Mouse (Mus musculus) hindbrain, embryonic 14.5 days (tissue): ENCODE measurements around the gene Hipk4. TPM values are rescaled to one million over a fixed set of nuclear protein-coding genes. Genes with fewer than 3 reads are reported as not detected.

Experiments used
- ATAC-seq: fragments of 200-750 bp; cut with Nextera tagmentation; 2 replicates; pipeline ENCODE4 v1.8.0; 2017; ENCODE audit warnings: moderate number of reproducible peaks, mild to moderate bottlenecking, moderate TSS enrichment, moderate library complexity; ENCODE audit not compliant: low FRiP score
- DNase-seq: peaks from one replicate; pipeline ENCODE4 v3.0.0-alpha.2; 2015; ENCODE audit warnings: low spot score
- H3K27ac ChIP-seq: fragments of 300-500 bp; sonication (generic); 2 replicates; pipeline ENCODE4 v1.5.1; 2014; ENCODE audit warnings: mild to moderate bottlenecking, moderate library complexity
- H3K27me3 ChIP-seq: fragments of 300-500 bp; sonication (generic); 2 replicates; pipeline ENCODE4 v1.6.1; 2014; ENCODE audit warnings: mild to moderate bottlenecking, low read length, mixed read lengths; ENCODE audit not compliant: control insufficient read depth, insufficient read depth
- H3K36me3 ChIP-seq: fragments of 300-500 bp; sonication (generic); replicated peaks from 2 replicates; pipeline ENCODE4 v1.6.1; 2014; ENCODE audit not compliant: control insufficient read depth, insufficient read depth
- H3K4me1 ChIP-seq: fragments of 300-500 bp; sonication (generic); replicated peaks from 2 replicates; pipeline ENCODE4 v1.6.1; 2014; ENCODE audit warnings: antibody characterized with exemption, low read length, mixed read lengths; ENCODE audit not compliant: control insufficient read depth, insufficient read depth
- H3K4me2 ChIP-seq: fragments of 300-500 bp; sonication (generic); replicated peaks from 2 replicates; pipeline ENCODE4 v1.6.1; 2014; ENCODE audit warnings: mild to moderate bottlenecking, moderate library complexity
- H3K4me3 ChIP-seq: fragments of 300-500 bp; sonication (generic); replicated peaks from 2 replicates; pipeline ENCODE4 v1.5.1; 2014; ENCODE audit warnings: mild to moderate bottlenecking, low read length
- H3K9ac ChIP-seq: fragments of 300-500 bp; sonication (generic); 2 replicates; pipeline ENCODE4 v1.6.1; 2014
- H3K9me3 ChIP-seq: fragments of 300-500 bp; sonication (generic); 2 replicates; pipeline ENCODE4 v1.6.1; 2016; ENCODE audit warnings: low read length; ENCODE audit not compliant: control insufficient read depth
- WGBS: fragments of 180-500 bp; shearing (Covaris S2); extraction: QIAGEN DNeasy Blood & Tissue Kit; methylation state at CpG from one replicate; pipeline ENCODE4 v1.1.7; 2014; 5-methylcytosine and 5-hydroxymethylcytosine counted together
- polyA plus RNA-seq: library from polyadenylated mRNA; unstranded; fragments of >200 nt; fragmentation: Nextera tagmentation; extraction: Ambion mirVana; gene quantifications from 2 replicates; pipeline ENCODE4 v1.2.1, GENCODE M21; 2014

Gene Hipk4
- polyA plus RNA-seq, 1 experiment from 2014 or later, result 1.2 TPM

- H3K4me3 ChIP-seq, result peak overlapping the region; percentile 21
- H3K36me3 ChIP-seq, result 0 out of 2 replicates have a peak, but pooled peaks cover 5% of the 10 kb centered on the region
- H3K27me3 ChIP-seq, result no peaks in the 10 kb centered on the region
- no peak overlapping the region for H3K27ac ChIP-seq
- WGBS, result 0% methylated on average over 3 of the region's 12 CpGs
- peak overlapping the region; percentile 56 for H3K4me2 ChIP-seq
- peak overlapping the region; percentile 50 for H3K9ac ChIP-seq
- DNase-seq, result peak; percentile 39
- H3K4me1 ChIP-seq, result 0 out of 2 replicates have a peak, but pooled peaks cover 3% of the 10 kb centered on the region
- peak; percentile 81 for ATAC-seq
- no peaks in the 10 kb centered on the region for H3K9me3 ChIP-seq
Observed at GRCm38 (mm10) chr7:27481627-27481969, 41.5 kb upstream of the Hipk4 start.

GRCm38 (mm10) chr7:27483860-27484259 lies 39.2 kb upstream of the Hipk4 start:
- 83% methylated on average over 4 of the region's 4 CpGs for WGBS
- Histone ChIP-seq H3K27me3 (no peaks in the 10 kb centered on the region), H3K4me2 (no peak overlapping the region), H3K9me3 (no peaks in the 10 kb centered on the region), H3K36me3 (no peaks in the 10 kb centered on the region), H3K4me3 (no peak overlapping the region), H3K27ac (no peak overlapping the region), H3K4me1 (0 out of 2 replicates have a peak, but pooled peaks cover 9% of the 10 kb centered on the region), H3K9ac (no peak overlapping the region)
- no peak for ATAC-seq
- DNase-seq, result no peak

GRCm38 (mm10) chr7:27486102-27486769 lies 36.8 kb upstream of the Hipk4 start:
- no peak overlapping the region for H3K9ac ChIP-seq
- H3K27ac ChIP-seq, result no peak overlapping the region
- no peaks in the 10 kb centered on the region for H3K36me3 ChIP-seq
- DNase-seq, result no peak
- H3K4me3 ChIP-seq, result peak overlapping the region; percentile 53
- no peaks in the 10 kb centered on the region for H3K27me3 ChIP-seq
- WGBS, result 5% methylated on average over 13 of the region's 13 CpGs
- peak overlapping the region; percentile 63 for H3K4me2 ChIP-seq
- no peaks in the 10 kb centered on the region for H3K9me3 ChIP-seq
- ATAC-seq, result 0 out of 2 replicates have a peak, but pooled peaks have one; percentile 0
- H3K4me1 ChIP-seq, result 0 out of 2 replicates have a peak, but pooled peaks cover 9% of the 10 kb centered on the region

- Histone ChIP-seq H3K4me1 (0 out of 2 replicates have a peak, but pooled peaks cover 6% of the 10 kb centered on the region), H3K36me3 (no peaks in the 10 kb centered on the region), H3K27ac (peak within 1 kb of the TSS; percentile 81), H3K9me3 (no peaks in the 10 kb centered on the region), H3K9ac (peak within 1 kb of the TSS; percentile 60), H3K4me2 (peak within 1 kb of the TSS; percentile 63), H3K27me3 (no peaks in the 10 kb centered on the region), H3K4me3 (peak within 1 kb of the TSS; percentile 53)
- DNase-seq (peak; percentile 98), ATAC-seq (peak; percentile 97)
- WGBS, result under 1% methylated on average over 77 of the region's 80 CpGs
Observed at GRCm38 (mm10) chr7:27486770-27487697, 36.0 kb upstream of the Hipk4 start, which contains the start of gene Sertad1. TSS of gene Sertad1 (plus strand) at chr7:27486910.

GRCm38 (mm10) chr7:27487740-27488268 lies 35.3 kb upstream of the Hipk4 start:
- H3K4me1 ChIP-seq, result 0 out of 2 replicates have a peak, but pooled peaks cover 6% of the 10 kb centered on the region
- no peaks in the 10 kb centered on the region for H3K27me3 ChIP-seq
- peak overlapping the region; percentile 60 for H3K9ac ChIP-seq
- H3K4me2 ChIP-seq, result peak overlapping the region; percentile 63
- WGBS, result 3% methylated on average over 13 of the region's 13 CpGs
- H3K36me3 ChIP-seq, result no peaks in the 10 kb centered on the region
- H3K9me3 ChIP-seq, result no peaks in the 10 kb centered on the region
- DNase-seq (no peak), ATAC-seq (no peak)
- H3K27ac ChIP-seq, result peak overlapping the region; percentile 81; the same call in 1 of the 2 replicates
- H3K4me3 ChIP-seq, result peak overlapping the region; percentile 53

GRCm38 (mm10) chr7:27489270-27489869 lies 33.7 kb upstream of the Hipk4 start:
- ATAC-seq, result no peak
- no peaks in the 10 kb centered on the region for H3K27me3 ChIP-seq
- 0 out of 2 replicates have a peak, but pooled peaks cover 6% of the 10 kb centered on the region for H3K4me1 ChIP-seq
- H3K36me3 ChIP-seq, result no peaks in the 10 kb centered on the region
- H3K4me3 ChIP-seq, result no peak overlapping the region
- no peak overlapping the region for H3K27ac ChIP-seq
- 92% methylated on average over 25 of the region's 25 CpGs for WGBS
- H3K9me3 ChIP-seq, result no peaks in the 10 kb centered on the region
- DNase-seq, result no peak
- no peak overlapping the region for H3K4me2 ChIP-seq
- H3K9ac ChIP-seq, result no peak overlapping the region

GRCm38 (mm10) chr7:27490227-27490542 lies 32.9 kb upstream of the Hipk4 start:
- DNase-seq (no peak), ATAC-seq (no peak)
- Histone ChIP-seq H3K4me1 (0 out of 2 replicates have a peak, but pooled peaks cover 6% of the 10 kb centered on the region), H3K4me2 (peak overlapping the region; percentile 48), H3K27me3 (no peaks in the 10 kb centered on the region), H3K9ac (peak overlapping the region; percentile 16; the same call in 1 of the 2 replicates), H3K9me3 (no peaks in the 10 kb centered on the region), H3K36me3 (no peaks in the 10 kb centered on the region), H3K4me3 (peak overlapping the region; percentile 19), H3K27ac (peak overlapping the region; percentile 29; the same call in 1 of the 2 replicates)
- 40% methylated on average over 4 of the region's 4 CpGs for WGBS

GRCm38 (mm10) chr7:27490543-27491329 lies 32.3 kb upstream of the Hipk4 start:
- Histone ChIP-seq H3K4me1 (0 out of 2 replicates have a peak, but pooled peaks cover 6% of the 10 kb centered on the region), H3K27me3 (no peaks in the 10 kb centered on the region), H3K36me3 (no peaks in the 10 kb centered on the region), H3K4me3 (peak overlapping the region; percentile 19), H3K4me2 (peak overlapping the region; percentile 48), H3K27ac (peak overlapping the region; percentile 29; the same call in 1 of the 2 replicates), H3K9ac (peak overlapping the region; percentile 16), H3K9me3 (no peaks in the 10 kb centered on the region)
- DNase-seq (peak; percentile 46), ATAC-seq (0 out of 2 replicates have a peak, but pooled peaks have one; percentile 7)
- WGBS, result 2% methylated on average over 32 of the region's 33 CpGs
